Mouse (Mus musculus) c-Kit-negative CD71-positive TER-119-positive erythroid progenitor cells, embryonic 14.5 days (primary cell): ENCODE measurements around the gene Rhbdf1.
"Not testable (repeated sequence)": the region's sequence is repeated elsewhere in the genome, so short reads cannot be mapped to it uniquely, and the experiment has no call there.

Experiments used
- DNase-seq: peaks from one replicate; pipeline ENCODE4 v3.0.0-alpha.2; 2013; ENCODE audit warnings: low read depth, low spot score

The Rhbdf1 gene

GRCm38 (mm10) chr11:32221225-32221950, 712 bp downstream of the Rhbdf1 start:
- DNase-seq = no peak

DNA sequence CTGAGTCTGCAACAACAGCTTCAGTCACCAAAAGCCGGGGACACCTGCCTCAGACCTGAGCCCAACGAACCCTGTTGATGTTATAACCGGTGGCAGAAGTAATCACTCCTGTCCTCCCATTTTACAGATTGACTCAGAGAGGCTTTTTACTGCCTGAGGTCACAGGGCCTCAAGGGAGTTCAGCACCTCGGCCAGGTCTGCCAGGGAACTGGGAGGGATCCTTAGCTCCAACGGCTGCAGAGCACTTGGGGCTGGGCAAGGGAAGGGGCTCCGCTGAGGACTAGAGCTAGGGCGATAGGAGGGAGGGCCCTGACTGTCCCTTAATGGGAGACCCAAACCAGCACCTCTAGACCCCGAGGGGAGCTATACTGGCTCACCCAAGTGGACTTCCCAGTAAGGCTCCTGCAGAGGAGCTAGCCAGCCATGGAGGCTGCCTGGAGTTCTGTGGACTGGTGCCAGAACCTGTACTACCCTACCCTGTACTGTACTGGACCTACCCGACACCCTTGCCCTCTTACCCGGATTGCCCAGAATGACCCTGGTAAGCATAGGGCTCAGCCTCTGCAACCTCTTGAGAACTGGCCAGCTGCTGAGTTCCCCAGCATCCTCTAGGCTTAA, 1.4 kb downstream of the Rhbdf1 start:
- no peak for DNase-seq

DNA sequence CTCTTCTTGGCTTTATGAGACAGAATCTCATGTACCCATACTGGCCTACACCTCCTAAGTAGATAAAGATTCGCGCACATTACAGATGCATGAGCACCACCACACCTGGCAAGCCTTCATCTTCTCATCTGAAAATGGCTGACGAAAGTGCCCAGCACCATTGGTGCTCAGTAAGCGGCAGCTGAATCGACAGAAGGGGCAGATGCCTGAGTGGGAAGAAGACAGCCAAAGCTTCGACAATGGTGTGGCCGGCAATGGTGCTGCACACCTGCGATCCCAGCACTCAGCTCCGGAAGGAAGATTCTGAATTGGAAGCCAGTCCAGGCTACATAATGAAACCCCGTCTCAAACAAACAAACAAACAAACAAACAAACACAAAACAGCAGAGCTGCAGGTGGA, 2.8 kb downstream of the Rhbdf1 start:
- no peak for DNase-seq

DNA sequence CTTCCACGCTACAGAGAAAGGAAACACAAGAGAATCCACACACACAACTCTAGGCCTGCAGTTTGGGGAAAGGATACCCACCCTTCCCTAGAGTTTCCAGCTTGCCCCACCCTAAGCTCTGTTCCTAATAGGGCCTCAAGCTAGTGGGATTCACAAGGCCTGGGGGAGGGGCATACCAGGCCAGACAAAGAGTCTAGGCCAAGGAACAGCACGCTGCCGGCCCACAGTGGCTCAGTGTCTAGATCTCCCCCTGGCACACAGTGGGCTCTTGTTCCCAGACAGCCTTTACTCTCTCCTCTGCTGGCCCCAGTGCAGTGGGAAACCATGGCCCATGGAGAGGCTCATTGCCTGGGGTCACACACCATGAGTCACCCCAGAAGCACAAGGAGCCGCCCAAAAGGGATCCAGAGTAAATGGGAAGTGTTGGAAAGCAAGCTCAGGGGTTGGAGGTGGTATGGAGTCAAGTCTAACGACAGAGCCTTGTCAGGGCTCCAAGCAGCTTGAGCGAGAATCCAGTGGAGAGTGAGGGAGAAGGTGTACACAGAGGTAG, 3.5 kb downstream of the Rhbdf1 start:
- DNase-seq = no peak

- DNase-seq = peak; percentile 70
Observed at GRCm38 (mm10) chr11:32216851-32217250, 5.2 kb downstream of the Rhbdf1 start.

- no peak for DNase-seq
Observed at GRCm38 (mm10) chr11:32215372-32216162, 6.5 kb downstream of the Rhbdf1 start.

- DNase-seq = no peak
Observed at GRCm38 (mm10) chr11:32210623-32211022, 11.5 kb downstream of the Rhbdf1 start.

GRCm38 (mm10) chr11:32205058-32205873, 16.8 kb downstream of the Rhbdf1 start, which contains the start of gene Snrnp25:
Snrnp25 (plus strand) TSS chr11:32205415.
- peak; percentile 99 for DNase-seq

DNA sequence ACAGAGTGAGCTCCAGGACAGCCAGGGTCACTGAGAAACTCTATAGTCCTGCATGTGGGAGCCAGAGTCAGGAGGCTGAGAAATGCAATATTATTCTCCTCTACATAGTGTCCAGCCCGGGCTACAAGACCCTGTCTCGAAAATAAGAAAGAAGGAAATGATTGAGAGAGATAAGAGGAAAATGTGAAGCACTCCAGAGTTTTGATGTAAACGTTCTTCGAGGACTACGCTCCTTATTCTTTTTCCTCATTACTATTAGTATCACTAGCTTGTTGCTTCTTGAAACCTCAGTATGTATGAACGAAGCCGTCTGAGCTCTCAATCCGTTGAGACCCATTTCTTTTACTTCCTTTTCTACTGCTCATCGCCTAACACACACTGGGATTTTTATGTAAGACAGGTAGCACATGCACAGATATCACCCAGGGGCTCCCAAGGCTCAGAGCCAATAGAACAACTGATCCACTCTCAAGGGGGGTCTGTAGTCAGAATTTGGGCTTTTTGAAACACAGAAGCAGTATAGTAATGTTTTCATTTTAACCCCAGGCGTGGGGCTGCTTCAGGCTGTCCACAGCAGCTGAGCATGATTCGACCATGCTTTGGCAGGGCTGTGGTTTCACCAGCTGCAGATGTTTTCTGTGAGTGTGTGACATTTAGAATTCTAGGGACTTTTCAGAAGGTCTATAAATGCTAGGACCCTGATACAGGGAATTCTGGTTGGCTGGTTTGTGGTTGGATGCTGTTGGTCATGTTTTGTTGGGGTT, 20.0 kb downstream of the Rhbdf1 start:
- no peak for DNase-seq

- DNase-seq = not testable (repeated sequence)
Observed at GRCm38 (mm10) chr11:32200992-32201391, 21.1 kb downstream of the Rhbdf1 start.

DNA sequence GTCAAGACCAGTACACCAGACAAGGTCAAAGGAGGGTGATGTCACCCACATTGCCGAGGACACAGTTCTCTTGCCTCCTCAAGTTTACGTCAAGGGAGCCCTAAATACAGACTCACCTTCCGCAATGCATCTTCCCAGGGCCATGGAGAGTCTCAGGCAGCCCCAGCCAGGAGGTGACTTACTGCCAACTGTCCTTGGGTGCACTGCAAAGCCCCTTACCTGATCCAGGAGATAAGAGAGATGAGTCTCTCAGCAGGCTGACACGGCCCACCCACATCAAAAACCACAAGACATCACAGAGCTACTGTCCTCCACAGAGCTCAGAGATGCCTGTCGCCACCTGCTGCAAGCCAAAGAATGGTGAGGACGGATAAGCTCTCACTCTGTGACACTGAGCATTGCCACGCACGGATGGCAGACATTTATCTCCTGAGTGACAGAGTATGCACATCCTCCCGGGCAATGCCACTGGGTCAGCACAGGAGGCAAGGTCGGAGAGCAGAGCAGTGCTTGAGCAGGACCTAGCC, 22.0 kb downstream of the Rhbdf1 start, which contains the start of gene Il9r:
Gene Il9r (minus strand): TSS at position 205 of the 527 bp plus-strand sequence.
- DNase-seq = no peak

- DNase-seq = no peak
Observed at GRCm38 (mm10) chr11:32199230-32199629, 22.9 kb downstream of the Rhbdf1 start.

GRCm38 (mm10) chr11:32198256-32198955, 23.7 kb downstream of the Rhbdf1 start:
- DNase-seq = no peak

DNA sequence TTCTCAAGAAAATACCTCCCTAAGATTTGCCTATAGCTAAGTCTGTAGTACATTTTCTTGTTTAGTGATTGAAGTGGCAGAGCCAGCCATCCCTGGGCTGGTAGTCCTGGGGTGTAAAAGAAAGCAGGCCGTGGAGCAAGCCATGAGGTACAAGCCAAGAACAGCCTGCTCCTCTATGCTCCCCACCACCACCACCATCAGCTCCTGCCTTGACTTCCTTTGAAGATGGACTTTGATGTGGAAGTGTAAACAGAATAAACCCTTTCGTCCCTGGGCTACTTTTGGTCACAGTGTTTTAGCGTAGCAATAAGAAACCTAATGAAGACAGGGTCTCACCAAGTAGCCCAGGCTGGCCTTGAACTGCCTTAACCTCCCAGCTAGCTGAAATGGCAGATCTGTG, 24.3 kb downstream of the Rhbdf1 start:
- DNase-seq = no peak

GRCm38 (mm10) chr11:32196727-32197126, 25.4 kb downstream of the Rhbdf1 start:
- no peak for DNase-seq

GRCm38 (mm10) chr11:32195867-32196540, 26.1 kb downstream of the Rhbdf1 start:
- DNase-seq = no peak

GRCm38 (mm10) chr11:32194626-32195025, 27.5 kb downstream of the Rhbdf1 start:
- no peak for DNase-seq

- no peak for DNase-seq
Observed at GRCm38 (mm10) chr11:32194086-32194485, 28.0 kb downstream of the Rhbdf1 start.

DNA sequence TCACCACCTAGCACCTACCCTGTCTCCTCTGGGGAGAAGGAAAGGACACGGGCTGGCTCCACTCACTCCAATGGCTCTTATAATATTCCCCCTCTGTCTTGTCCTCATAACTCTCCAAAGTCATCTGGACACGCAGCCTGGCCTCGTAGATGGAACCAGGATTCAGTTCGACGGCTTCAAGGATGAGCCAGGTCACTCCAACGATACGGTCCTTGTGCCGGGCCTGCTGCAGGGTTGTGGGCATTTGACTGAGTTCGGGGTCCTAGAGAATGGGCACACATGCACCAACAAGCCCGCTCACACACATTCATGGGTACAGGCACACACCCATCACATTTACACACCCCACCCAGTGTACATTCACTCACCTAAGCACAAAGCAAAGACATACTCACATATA, 28.9 kb downstream of the Rhbdf1 start:
- DNase-seq = no peak
